Mouse (Mus musculus) heart, embryonic 15.5 days (tissue): Measurements from ENCODE around the gene Fst. TPM values are rescaled to one million over a fixed set of nuclear protein-coding genes. Genes with fewer than 3 reads are reported as not detected.

Experiments used
- ATAC-seq: fragments of 200-750 bp; cut with Nextera tagmentation; replicated peaks from 2 replicates; pipeline ENCODE4 v1.8.0; 2017; ENCODE audit warnings: low read depth, moderate TSS enrichment; ENCODE audit not compliant: insufficient number of reproducible peaks, insufficient read depth, low FRiP score
- H3K27ac ChIP-seq: fragments of 300-500 bp; sonication (generic); 2 replicates; pipeline ENCODE4 v1.5.1; 2015; ENCODE audit warnings: mild to moderate bottlenecking, inconsistent platforms
- H3K27me3 ChIP-seq: fragments of 300-500 bp; sonication (generic); 2 replicates; pipeline ENCODE4 v1.6.1; 2015; ENCODE audit warnings: inconsistent platforms
- H3K36me3 ChIP-seq: fragments of 300-500 bp; sonication (generic); 2 replicates; pipeline ENCODE4 v1.6.1; 2015; ENCODE audit warnings: mild to moderate bottlenecking, inconsistent platforms
- H3K4me1 ChIP-seq: fragments of 300-500 bp; sonication (generic); replicated peaks from 2 replicates; pipeline ENCODE4 v1.6.1; 2015; ENCODE audit warnings: inconsistent platforms
- H3K4me2 ChIP-seq: fragments of 300-500 bp; sonication (generic); 2 replicates; pipeline ENCODE4 v1.6.1; 2015; ENCODE audit warnings: inconsistent platforms, mild to moderate bottlenecking, moderate library complexity
- H3K4me3 ChIP-seq: fragments of 300-500 bp; sonication (generic); 2 replicates; pipeline ENCODE4 v1.5.1; 2015; ENCODE audit warnings: mild to moderate bottlenecking, inconsistent platforms
- H3K9ac ChIP-seq: fragments of 300-500 bp; sonication (generic); 2 replicates; pipeline ENCODE4 v1.6.1; 2015; ENCODE audit warnings: mild to moderate bottlenecking, inconsistent platforms
- H3K9me3 ChIP-seq: fragments of 300-500 bp; sonication (generic); replicated peaks from 2 replicates; pipeline ENCODE4 v1.6.1; 2016; ENCODE audit warnings: inconsistent platforms
- whole genome bisulfite sequencing: fragments of 180-500 bp; shearing (Covaris S2); methylation state at CpG from one replicate; pipeline ENCODE4 v1.1.7; 2015; ENCODE audit warnings: mixed read lengths; 5-methylcytosine and 5-hydroxymethylcytosine counted together
- polyA plus RNA-seq: library from polyadenylated mRNA; unstranded; fragments of >200 nt; fragmentation: Nextera tagmentation; extraction: Ambion mirVana; gene quantifications from 2 replicates; pipeline ENCODE4 v1.2.1, GENCODE M21; 2015

Gene Fst
- polyA plus RNA-seq, 1 experiment from 2014 or later = 3.9 TPM

GRCm38 (mm10) chr13:114412326-114412725 lies 46.4 kb downstream of the Fst start:
- no peak overlapping the region for H3K27ac ChIP-seq
- no peaks in the 10 kb centered on the region for H3K4me1 ChIP-seq
- ATAC-seq = no peak
- no peak overlapping the region for H3K4me2 ChIP-seq
- H3K4me3 ChIP-seq = no peak overlapping the region
- no peaks in the 10 kb centered on the region for H3K36me3 ChIP-seq
- no peaks in the 10 kb centered on the region for H3K9me3 ChIP-seq
- H3K27me3 ChIP-seq = no peaks in the 10 kb centered on the region
- no peak overlapping the region for H3K9ac ChIP-seq

GRCm38 (mm10) chr13:114406866-114407265 lies 51.9 kb downstream of the Fst start:
- H3K4me3 ChIP-seq = no peak overlapping the region
- ATAC-seq = no peak
- H3K27me3 ChIP-seq = no peaks in the 10 kb centered on the region
- no peak overlapping the region for H3K27ac ChIP-seq
- no peak overlapping the region for H3K9ac ChIP-seq
- no peaks in the 10 kb centered on the region for H3K9me3 ChIP-seq
- WGBS = 22% methylated on average over 5 of the region's 5 CpGs
- H3K36me3 ChIP-seq = no peaks in the 10 kb centered on the region
- H3K4me1 ChIP-seq = no peaks in the 10 kb centered on the region
- no peak overlapping the region for H3K4me2 ChIP-seq

- WGBS = 27% methylated on average over 5 of the region's 5 CpGs
Observed at GRCm38 (mm10) chr13:114406424-114406823, 52.3 kb downstream of the Fst start.

GRCm38 (mm10) chr13:114405100-114405715 lies 53.5 kb downstream of the Fst start:
- ATAC-seq = no peak
- WGBS = 82% methylated on average over 9 of the region's 9 CpGs
- H3K27me3 ChIP-seq = no peaks in the 10 kb centered on the region

More at GRCm38 (mm10) chr13:114406424-114406823, 52.3 kb downstream of the Fst start:
- H3K27ac ChIP-seq = no peak overlapping the region
- H3K36me3 ChIP-seq = no peaks in the 10 kb centered on the region
- no peak overlapping the region for H3K4me3 ChIP-seq
- no peaks in the 10 kb centered on the region for H3K9me3 ChIP-seq
- H3K4me2 ChIP-seq = no peak overlapping the region
- H3K4me1 ChIP-seq = no peaks in the 10 kb centered on the region
- no peak overlapping the region for H3K9ac ChIP-seq
- no peaks in the 10 kb centered on the region for H3K27me3 ChIP-seq
- ATAC-seq = no peak

More at GRCm38 (mm10) chr13:114405100-114405715, 53.5 kb downstream of the Fst start:
- no peak overlapping the region for H3K4me3 ChIP-seq
- H3K36me3 ChIP-seq = no peaks in the 10 kb centered on the region
- no peaks in the 10 kb centered on the region for H3K9me3 ChIP-seq
- no peak overlapping the region for H3K27ac ChIP-seq
- H3K4me2 ChIP-seq = no peak overlapping the region
- H3K4me1 ChIP-seq = no peaks in the 10 kb centered on the region
- no peak overlapping the region for H3K9ac ChIP-seq

Other genes with a start within 250 kb of the Fst start
- gene Ndufs4, start 70.7 kb downstream of the Fst start, polyA plus RNA-seq = 338 and 430 TPM in 2 replicates